Mouse (Mus musculus): ENCODE data around the gene Slc4a4. TPM values are rescaled to one million over a fixed set of nuclear protein-coding genes. Genes with fewer than 3 reads are reported as not detected.

The Slc4a4 gene
- total RNA-seq, 2 experiments from 2014 or later: 154 to 161 TPM

- peak in 1 of 2 experiments; percentile 47 for DNase-seq (ENCODE audit: low spot score in 2 of 2)
- peak; percentile 89 for TF ChIP-seq CTCF (conservative IDR thresholded peaks at IDR 0.05)
- Histone ChIP-seq H3K27ac (peak overlapping the region; percentile 85), H3K4me3 (peak overlapping the region; percentile 27)
These were observed 41.7 kb downstream of the Slc4a4 start for GRCm38 (mm10) chr5:88928201-88928916.

DNA sequence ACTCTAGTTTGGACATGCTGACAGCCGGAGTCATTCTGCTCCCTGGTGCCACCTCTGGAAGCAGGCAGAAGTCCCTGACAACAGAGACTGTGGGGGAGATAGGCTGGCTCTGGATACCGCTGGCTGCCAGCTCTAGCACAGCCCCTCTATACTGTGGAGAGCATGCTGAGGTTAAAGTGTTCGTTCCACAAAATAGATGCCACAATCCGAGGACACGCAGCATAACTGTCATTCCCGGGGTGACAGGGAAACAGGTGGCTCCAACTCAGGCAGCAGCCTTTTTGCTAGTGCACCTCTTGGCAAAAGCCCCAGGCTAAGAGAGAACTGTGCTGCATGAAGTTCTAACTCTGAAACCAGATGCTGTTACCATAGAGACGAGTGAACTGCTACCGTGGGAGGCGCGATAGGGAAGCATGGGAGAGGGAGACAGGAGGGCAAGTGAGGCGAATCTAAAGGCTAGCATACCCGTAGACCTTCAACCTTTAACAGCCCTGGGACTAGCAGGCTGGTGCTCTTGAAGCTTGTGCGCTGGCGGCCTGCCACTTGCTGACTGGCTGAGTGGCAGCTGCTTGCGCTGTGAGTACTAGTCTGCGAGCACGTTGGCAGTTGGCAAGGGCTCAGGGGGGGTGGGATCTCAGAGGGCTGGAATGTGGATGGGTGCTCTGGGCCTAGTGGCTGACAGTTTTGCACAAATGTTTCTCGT is 42.9 kb downstream of the Slc4a4 start:
- peak; percentile 74 to 77 for DNase-seq (ENCODE audit: low spot score in 2 of 2)
- Histone ChIP-seq H3K4me3 (peak overlapping the region; percentile 27), H3K27ac (peak overlapping the region; percentile 85)
- peak; percentile 51 for TF ChIP-seq CTCF (conservative IDR thresholded peaks at IDR 0.05)

- Histone ChIP-seq H3K4me3 (peak overlapping the region; percentile 27), H3K27ac (peak overlapping the region; percentile 85)
- no peak for TF ChIP-seq CTCF (conservative IDR thresholded peaks at IDR 0.05)
These were observed 43.5 kb downstream of the Slc4a4 start for GRCm38 (mm10) chr5:88930129-88930528.

DNA sequence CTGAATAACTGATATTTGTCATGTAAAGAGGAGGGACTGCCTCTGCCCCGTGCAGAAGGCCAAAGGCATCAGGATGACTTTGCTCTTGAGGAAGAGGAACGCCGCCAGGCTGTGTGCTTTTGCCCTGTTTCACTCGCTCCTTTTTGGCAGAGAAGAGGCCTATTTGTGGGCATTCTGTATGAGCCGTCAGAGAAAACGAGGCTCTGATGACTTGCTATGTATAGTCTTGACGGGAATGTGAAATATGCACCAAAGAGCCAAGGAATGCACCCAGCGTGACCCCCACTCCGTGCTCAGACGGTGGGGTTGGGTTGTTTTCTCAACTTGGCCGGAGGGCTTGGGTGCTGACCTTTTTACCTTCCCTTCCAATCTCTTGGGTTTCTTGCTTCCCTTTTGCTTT is 44.0 kb downstream of the Slc4a4 start:
- no peak for DNase-seq (ENCODE audit: low spot score in 2 of 2)
- H3K27ac ChIP-seq: peak overlapping the region; percentile 85
- TF ChIP-seq CTCF (conservative IDR thresholded peaks at IDR 0.05): no peak

More at GRCm38 (mm10) chr5:88930129-88930528, 43.5 kb downstream of the Slc4a4 start:
- DNase-seq (ENCODE audit: low spot score in 2 of 2): no peak

GRCm38 (mm10) chr5:88931176-88931575 is 44.6 kb downstream of the Slc4a4 start:
- no peak for TF ChIP-seq CTCF (conservative IDR thresholded peaks at IDR 0.05)
- Histone ChIP-seq H3K27ac (peak overlapping the region; percentile 85), H3K4me3 (no peak overlapping the region)
- DNase-seq (ENCODE audit: low spot score in 2 of 2): no peak

More for the DNA sequence above, 44.0 kb downstream of the Slc4a4 start:
- H3K4me3 ChIP-seq: no peak overlapping the region

DNA sequence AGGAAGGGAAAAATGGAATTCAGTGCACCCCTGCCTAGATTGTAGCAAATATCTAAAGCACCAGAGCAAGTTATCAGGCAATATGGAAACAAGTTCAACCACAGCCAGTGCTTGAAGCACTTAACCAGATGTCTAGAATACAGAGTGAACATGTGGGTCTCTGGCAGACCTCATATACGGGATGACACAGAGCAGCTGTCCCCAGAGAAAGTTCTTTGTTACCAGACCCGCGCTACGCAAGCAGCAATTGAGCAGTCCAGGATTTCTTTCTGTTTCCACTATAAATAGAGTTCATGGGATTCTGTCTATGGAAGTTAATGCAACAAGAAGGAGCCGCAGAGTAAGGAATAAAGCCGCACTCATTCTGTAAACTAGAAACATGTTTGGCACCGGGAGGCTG is 46.8 kb downstream of the Slc4a4 start:
- DNase-seq (ENCODE audit: low spot score in 2 of 2): no peak
- Histone ChIP-seq H3K4me3 (peak overlapping the region; percentile 44; the same call in 1 of the 2 replicates), H3K27ac (peak overlapping the region; percentile 77)
- no peak for TF ChIP-seq CTCF (conservative IDR thresholded peaks at IDR 0.05)

DNA sequence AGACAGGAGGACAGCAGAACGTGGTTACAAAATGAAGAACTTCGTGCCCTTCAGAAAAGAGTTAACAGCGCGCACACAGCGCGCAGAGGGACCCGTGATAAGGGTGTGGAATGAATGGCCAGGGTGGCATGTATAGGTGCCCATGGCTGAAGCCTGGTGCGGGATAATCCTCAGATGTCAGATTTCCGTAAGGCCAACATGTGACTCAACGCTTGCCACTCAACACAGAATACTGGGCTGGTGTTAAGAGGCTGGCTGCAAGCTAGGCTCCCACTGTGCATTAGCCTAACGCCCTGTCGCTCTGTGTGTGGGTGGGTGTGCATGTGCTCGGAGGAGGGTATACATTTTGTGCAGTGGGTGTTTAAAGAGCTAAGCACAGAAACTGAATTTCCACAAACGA is 47.3 kb downstream of the Slc4a4 start:
- peak; percentile 38 to 55 for DNase-seq (ENCODE audit: low spot score in 2 of 2)
- H3K4me3 ChIP-seq: peak overlapping the region; percentile 44
- H3K27ac ChIP-seq: peak overlapping the region; percentile 77
- no peak for TF ChIP-seq CTCF (conservative IDR thresholded peaks at IDR 0.05)

DNA sequence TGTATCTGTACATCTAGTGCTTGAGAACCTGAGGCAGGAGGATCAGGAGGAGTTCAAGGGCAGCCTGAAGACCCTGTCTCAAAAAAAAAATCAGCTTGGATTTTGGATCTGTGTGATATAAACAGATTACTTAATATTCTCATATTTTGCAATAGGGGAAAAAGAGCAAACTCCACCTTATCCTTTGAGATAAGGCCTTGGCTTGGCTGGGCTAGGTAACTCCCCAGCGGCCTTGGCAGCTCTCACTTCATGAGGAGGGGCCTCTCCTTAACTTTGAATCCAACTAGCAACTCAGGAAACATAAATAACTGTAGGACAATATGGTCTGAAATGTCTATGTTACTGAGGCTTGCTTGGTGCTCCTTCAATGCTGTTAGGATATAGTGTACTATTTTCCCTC is 51.6 kb downstream of the Slc4a4 start:
- no peak for DNase-seq (ENCODE audit: low spot score in 2 of 2)
- Histone ChIP-seq H3K4me3 (no peak overlapping the region), H3K27ac (no peak overlapping the region)
- TF ChIP-seq CTCF (conservative IDR thresholded peaks at IDR 0.05): no peak

- TF ChIP-seq CTCF (conservative IDR thresholded peaks at IDR 0.05): no peak
- DNase-seq (ENCODE audit: low spot score in 2 of 2): no peak
- no peak overlapping the region for H3K4me3 ChIP-seq
- no peak overlapping the region for H3K27ac ChIP-seq
These were observed 52.5 kb downstream of the Slc4a4 start for GRCm38 (mm10) chr5:88939151-88939550.

GRCm38 (mm10) chr5:88939782-88940181 is 53.2 kb downstream of the Slc4a4 start:
- no peak for DNase-seq (ENCODE audit: low spot score in 2 of 2)
- Histone ChIP-seq H3K4me3 (no peak overlapping the region), H3K27ac (no peak overlapping the region)
- no peak for TF ChIP-seq CTCF (conservative IDR thresholded peaks at IDR 0.05)

DNA sequence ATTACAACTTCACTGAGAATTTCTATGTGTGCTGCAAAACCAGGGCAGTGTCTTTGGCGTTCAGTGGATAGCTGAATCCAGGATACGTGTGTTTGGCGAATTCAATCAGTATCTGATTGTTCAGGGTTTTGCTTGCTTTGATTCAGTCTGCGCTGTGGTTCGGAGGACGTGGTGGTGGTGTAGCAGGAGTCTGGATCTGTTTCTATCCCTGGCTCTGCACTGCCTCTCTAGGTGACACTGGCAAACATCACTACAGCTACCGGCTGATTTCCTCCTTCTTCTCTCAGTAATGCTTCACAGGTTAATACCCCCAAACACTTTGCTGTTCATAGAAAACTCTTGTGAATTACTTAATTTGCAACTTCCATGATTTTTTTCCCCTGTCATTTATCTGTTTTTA is 55.3 kb downstream of the Slc4a4 start:
- DNase-seq (ENCODE audit: low spot score in 2 of 2): no peak
- TF ChIP-seq CTCF (conservative IDR thresholded peaks at IDR 0.05): peak; percentile 44
- Histone ChIP-seq H3K4me3 (no peak overlapping the region), H3K27ac (peak overlapping the region; percentile 28; the same call in 1 of the 2 replicates)

DNA sequence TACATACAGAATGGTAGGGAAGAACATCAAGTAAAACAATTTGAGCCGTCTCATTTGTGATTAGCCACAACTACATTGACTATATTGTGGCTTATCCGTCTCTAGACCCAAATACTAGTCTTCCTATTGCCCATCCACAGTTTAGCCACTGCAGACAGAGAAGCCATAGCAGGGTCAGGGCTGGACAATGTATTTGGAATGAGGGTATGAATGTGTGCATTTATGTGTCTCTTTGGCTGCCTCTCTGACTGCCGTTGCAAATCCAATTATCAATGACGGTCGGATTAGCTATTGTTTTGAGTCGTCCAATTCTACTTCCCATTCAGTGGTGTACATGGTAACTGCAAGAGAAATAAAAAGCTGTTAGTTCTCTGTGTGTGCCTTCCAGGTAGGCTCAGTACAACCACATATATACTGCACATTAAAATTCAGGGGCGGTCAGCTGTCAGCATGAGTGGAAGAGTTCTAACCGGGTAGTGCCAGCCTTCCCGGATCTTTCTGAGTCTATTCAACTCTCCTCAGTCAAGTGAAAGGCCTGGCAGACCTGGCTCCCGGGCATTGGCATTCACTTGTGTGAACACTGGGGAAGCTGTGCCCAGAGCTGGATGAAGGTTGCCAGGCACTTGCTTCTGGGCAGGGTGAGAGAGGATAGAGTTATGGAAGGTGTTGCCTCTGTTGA is 59.2 kb downstream of the Slc4a4 start:
- no peak overlapping the region for H3K4me3 ChIP-seq
- no peak; the same call in 1 of the 2 replicates for TF ChIP-seq CTCF (conservative IDR thresholded peaks at IDR 0.05)
- peak overlapping the region; percentile 80 for H3K27ac ChIP-seq
- DNase-seq (ENCODE audit: low spot score in 2 of 2): peak; percentile 38 to 59

DNA sequence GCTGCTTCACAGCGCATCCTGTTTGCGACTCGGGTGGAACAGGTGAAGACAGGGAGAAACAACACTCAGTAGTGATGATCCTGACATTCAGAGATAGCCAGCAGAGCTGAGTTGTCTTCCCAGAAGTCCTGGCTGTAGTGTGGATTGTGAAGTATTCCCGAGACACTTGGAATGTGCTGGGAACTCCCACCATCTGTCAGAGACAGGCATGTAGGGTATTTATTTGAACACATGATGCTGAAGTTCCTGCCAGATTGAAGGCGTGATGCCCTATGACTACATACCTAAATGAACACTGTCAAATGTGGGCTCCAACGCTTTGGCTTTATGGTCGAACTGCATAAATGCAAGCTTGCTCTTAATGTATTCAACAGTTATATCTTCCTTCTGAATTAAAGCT is 63.7 kb downstream of the Slc4a4 start:
- no peak for TF ChIP-seq CTCF (conservative IDR thresholded peaks at IDR 0.05)
- no peak overlapping the region for H3K4me3 ChIP-seq
- H3K27ac ChIP-seq: peak overlapping the region; percentile 23; the same call in 1 of the 2 replicates
- DNase-seq (ENCODE audit: low spot score in 2 of 2): no peak
